Mouse (Mus musculus) testis, adult 2 months (tissue): Measurements from ENCODE around the gene Tmem220. TPM values are rescaled to one million over a fixed set of nuclear protein-coding genes. Genes with fewer than 3 reads are reported as not detected.

Experiments
- H3K27ac ChIP-seq: fragments of 200-500 bp; 2 replicates; pipeline ENCODE4 v1.5.1; 2012; ENCODE audit warnings: low read depth, low read length; ENCODE audit not compliant: control insufficient read depth, insufficient read depth
- H3K27me3 ChIP-seq: fragments of 200-500 bp; 2 replicates; pipeline ENCODE4 v1.6.1; 2012; ENCODE audit warnings: mild to moderate bottlenecking, low read length, moderate library complexity; ENCODE audit not compliant: control insufficient read depth, insufficient read depth
- H3K36me3 ChIP-seq: fragments of 200-500 bp; 2 replicates; pipeline ENCODE4 v1.6.1; 2012; ENCODE audit warnings: mild to moderate bottlenecking, low read length; ENCODE audit not compliant: control insufficient read depth, insufficient read depth
- H3K4me1 ChIP-seq: fragments of 200-500 bp; 2 replicates; pipeline ENCODE4 v1.6.1; 2012; ENCODE audit warnings: low read length; ENCODE audit not compliant: control insufficient read depth, insufficient read depth
- H3K4me3 ChIP-seq: fragments of 200-500 bp; 2 replicates; pipeline ENCODE4 v1.5.1; 2012; ENCODE audit warnings: low read depth, mild to moderate bottlenecking, low read length, moderate library complexity, mixed read lengths; ENCODE audit not compliant: control insufficient read depth
- CTCF ChIP-seq: fragments of 200-500 bp; IDR thresholded peaks from 2 replicates; pipeline ENCODE4 v1.5.1; 2012; ENCODE audit warnings: low read depth, mild to moderate bottlenecking, inconsistent platforms, low read length, moderate library complexity; ENCODE audit not compliant: control insufficient read depth, insufficient read depth, insufficient replicate concordance
- POLR2A ChIP-seq: fragments of 200-500 bp; IDR thresholded peaks from 2 replicates; pipeline ENCODE4 v1.6.1; 2012; ENCODE audit warnings: low read depth, mild to moderate bottlenecking, inconsistent platforms, low read length, moderate library complexity; ENCODE audit not compliant: control insufficient read depth
- polyA plus RNA-seq: library from polyadenylated mRNA; depleted of rRNA; stranded (reverse); fragments of >200 nt; gene quantifications from 2 replicates; pipeline ENCODE4 v1.2.3, GENCODE M21; 2012; rRNA removed

Gene Tmem220
- polyA plus RNA-seq, 1 experiment: 0.22 TPM

DNA sequence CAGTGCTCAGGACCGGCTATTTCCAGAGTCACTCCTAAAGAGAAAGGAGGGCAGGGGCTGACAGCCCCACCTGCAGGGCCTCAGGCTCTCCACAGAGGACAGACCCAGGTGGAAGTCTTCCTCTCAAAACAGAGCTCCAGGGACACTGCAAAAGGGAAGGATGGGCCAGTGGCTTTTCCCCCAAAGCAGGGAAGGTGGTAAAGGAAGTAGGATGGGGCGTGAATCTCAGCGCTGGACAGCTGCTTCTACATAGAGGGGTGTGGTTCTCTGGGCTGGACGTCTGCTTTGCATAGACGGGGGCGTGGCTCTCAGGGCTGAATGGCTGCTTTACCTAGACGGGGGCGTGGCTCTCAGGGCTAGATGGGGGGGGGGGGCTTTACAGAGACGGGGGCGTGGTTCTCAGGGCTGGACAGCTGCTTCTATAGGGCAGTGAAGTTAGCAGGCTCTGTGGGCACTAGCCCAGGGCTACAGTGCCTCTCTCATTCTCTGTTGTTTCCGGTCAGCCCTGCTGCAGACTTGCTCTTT is 56.2 kb downstream of the Tmem220 start:
- H3K4me3 ChIP-seq: peak overlapping the region; percentile 45
- TF ChIP-seq POLR2A: no peak
- TF ChIP-seq CTCF: no peak

GRCm38 (mm10) chr11:67082188-67082587 is 57.2 kb downstream of the Tmem220 start:
- H3K4me1 ChIP-seq: peaks cover 6% of the 10 kb centered on the region
- H3K27ac ChIP-seq: no peak overlapping the region
- TF ChIP-seq POLR2A (no peak), CTCF (no peak)
- no peak overlapping the region for H3K4me3 ChIP-seq
- H3K27me3 ChIP-seq: no peaks in the 10 kb centered on the region; the same call in 1 of the 2 replicates
- H3K36me3 ChIP-seq: no peaks in the 10 kb centered on the region

More for the DNA sequence above, 56.2 kb downstream of the Tmem220 start:
- no peaks in the 10 kb centered on the region for H3K36me3 ChIP-seq
- no peak overlapping the region for H3K27ac ChIP-seq
- H3K4me1 ChIP-seq: peaks cover 6% of the 10 kb centered on the region
- H3K27me3 ChIP-seq: no peaks in the 10 kb centered on the region; the same call in 1 of the 2 replicates

- Histone ChIP-seq H3K27ac (no peak overlapping the region), H3K27me3 (no peaks in the 10 kb centered on the region; the same call in 1 of the 2 replicates), H3K36me3 (no peaks in the 10 kb centered on the region), H3K4me3 (no peak overlapping the region), H3K4me1 (peaks cover 6% of the 10 kb centered on the region)
- no peak for TF ChIP-seq POLR2A
- TF ChIP-seq CTCF: no peak
Measured at GRCm38 (mm10) chr11:67082793-67083192, 57.8 kb downstream of the Tmem220 start.

- TF ChIP-seq POLR2A (no peak), CTCF (no peak)
- no peak overlapping the region for H3K27ac ChIP-seq
- no peaks in the 10 kb centered on the region for H3K36me3 ChIP-seq
- peaks cover 6% of the 10 kb centered on the region for H3K4me1 ChIP-seq
- H3K4me3 ChIP-seq: no peak overlapping the region
- H3K27me3 ChIP-seq: no peaks in the 10 kb centered on the region; the same call in 1 of the 2 replicates
Measured at GRCm38 (mm10) chr11:67083239-67083638, 58.3 kb downstream of the Tmem220 start.

DNA sequence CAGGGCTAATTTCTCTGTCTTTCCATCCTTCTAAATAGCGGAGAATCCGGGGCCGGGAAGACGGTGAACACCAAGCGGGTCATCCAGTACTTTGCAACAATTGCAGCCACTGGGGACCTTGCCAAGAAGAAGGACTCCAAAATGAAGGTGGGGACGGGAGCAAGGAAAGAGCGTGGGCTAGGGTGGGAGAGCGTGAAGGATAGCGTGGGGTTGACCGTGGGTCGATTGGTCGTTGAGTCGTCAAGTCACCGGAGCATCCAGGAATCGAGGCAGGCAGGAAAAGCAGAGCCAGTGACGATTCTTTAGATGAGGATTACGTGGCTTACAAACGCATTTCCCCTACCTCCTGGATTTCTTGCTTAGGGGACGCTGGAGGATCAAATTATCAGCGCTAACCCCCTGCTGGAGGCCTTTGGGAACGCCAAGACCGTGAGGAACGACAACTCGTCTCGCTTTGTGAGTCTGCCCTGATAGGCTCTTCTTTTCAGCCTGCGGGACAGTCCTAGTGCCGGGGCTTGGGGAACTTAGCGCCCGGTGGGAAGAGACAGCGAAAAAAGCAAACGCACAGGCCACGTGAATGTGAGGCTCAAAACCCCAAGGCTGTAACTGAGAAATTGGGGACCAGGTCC is 58.9 kb downstream of the Tmem220 start:
- H3K4me1 ChIP-seq: peaks cover 6% of the 10 kb centered on the region
- no peak overlapping the region for H3K4me3 ChIP-seq
- TF ChIP-seq CTCF: no peak
- TF ChIP-seq POLR2A: no peak
- no peak overlapping the region for H3K27ac ChIP-seq
- no peaks in the 10 kb centered on the region for H3K36me3 ChIP-seq
- H3K27me3 ChIP-seq: no peaks in the 10 kb centered on the region; the same call in 1 of the 2 replicates

Other genes starting within 250 kb of the Tmem220 start
- gene Pirt, start 113.2 kb upstream of the Tmem220 start, polyA plus RNA-seq: 0.04 TPM in 1 of 2 replicates, not detected in the other
- 3.0 TPM in 1 of 2 replicates, not detected in the other for gene Tmem238l, start 68.5 kb upstream of the Tmem220 start, polyA plus RNA-seq
- 5.5 and 7.6 TPM in 2 replicates for gene Adprm, start 27.4 kb downstream of the Tmem220 start, polyA plus RNA-seq
- gene Sco1, start 27.5 kb downstream of the Tmem220 start, polyA plus RNA-seq: 1.1 and 1.8 TPM in 2 replicates
- 0.09 and 0.12 TPM in 2 replicates for gene Myh3, start 53.1 kb downstream of the Tmem220 start, polyA plus RNA-seq
- 0.01 TPM in 1 of 2 replicates, not detected in the other for gene Myh2, start 145.9 kb downstream of the Tmem220 start, polyA plus RNA-seq
- 0.20 and 0.30 TPM in 2 replicates for gene Myh1, start 174.9 kb downstream of the Tmem220 start, polyA plus RNA-seq
- 0.02 TPM in 2 replicates for gene Myh4, start 212.9 kb downstream of the Tmem220 start, polyA plus RNA-seq